Mouse (Mus musculus): ENCODE measurements at regions not wholly inside any gene's neighbourhood (a gene's known extent, or its start where the extent isn't known, plus 50 kb on each side); places are given as distances from the start of the nearest gene placed in this dataset.

- no peak overlapping the region for H3K4me3 ChIP-seq
- no peak for TF ChIP-seq CTCF (IDR thresholded peaks at IDR 0.05)
- H3K27ac ChIP-seq = no peak overlapping the region; the same call in 1 of the 2 replicates
- intact Hi-C loops (cut with DNase I) = loop anchor here (1.0 kb wide), 1 partner anchor 212 kb away; no protein-coding TSS in a partner anchor
- DNase-seq (ENCODE audit: extremely low spot score in 1 of 2, low spot score in 2 of 2) = no peak
Observed at GRCm38 (mm10) chr2:116444163-116444562, 378.5 kb upstream of the Meis2 start.

- TF ChIP-seq CTCF (IDR thresholded peaks at IDR 0.05) = no peak
- H3K4me3 ChIP-seq = no peak overlapping the region
- intact Hi-C loops (cut with DNase I) = no loop called here
- DNase-seq (ENCODE audit: extremely low spot score in 1 of 2, low spot score in 2 of 2) = no peak
- no peak overlapping the region for H3K27ac ChIP-seq
Observed at GRCm38 (mm10) chr2:116440252-116440651, 374.6 kb upstream of the Meis2 start.

GRCm38 (mm10) chr2:116433481-116433880 is 367.8 kb upstream of the Meis2 start:
- Histone ChIP-seq H3K27ac (no peak overlapping the region), H3K4me3 (no peak overlapping the region)
- DNase-seq (ENCODE audit: extremely low spot score in 1 of 2, low spot score in 2 of 2) = no peak
- no peak for TF ChIP-seq CTCF (IDR thresholded peaks at IDR 0.05)
- intact Hi-C loops (cut with DNase I) = no loop called here

DNA sequence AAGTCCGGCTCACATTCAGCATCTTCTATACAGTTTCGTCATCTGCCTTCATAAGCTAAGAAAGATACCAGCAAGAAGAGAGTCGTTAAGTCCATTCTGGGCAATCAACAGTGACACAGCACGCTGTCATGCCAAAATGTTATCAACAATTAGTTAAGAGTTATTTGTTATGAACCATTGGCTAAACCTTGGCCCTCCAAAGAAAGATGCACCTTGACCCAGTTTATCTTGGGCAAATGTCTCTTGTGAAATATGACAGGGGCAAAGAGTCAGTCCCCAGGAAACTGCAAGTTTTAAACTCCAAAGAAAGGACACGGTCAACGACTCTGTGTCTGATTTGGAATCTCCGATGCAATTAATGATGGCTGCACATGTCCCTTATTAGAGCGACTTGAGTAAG is 358.5 kb upstream of the Meis2 start:
- TF ChIP-seq CTCF (IDR thresholded peaks at IDR 0.05) = no peak
- H3K4me3 ChIP-seq = no peak overlapping the region
- intact Hi-C loops (cut with DNase I) = no loop called here
- DNase-seq (ENCODE audit: extremely low spot score in 1 of 2, low spot score in 2 of 2) = no peak
- H3K27ac ChIP-seq = no peak overlapping the region

DNA sequence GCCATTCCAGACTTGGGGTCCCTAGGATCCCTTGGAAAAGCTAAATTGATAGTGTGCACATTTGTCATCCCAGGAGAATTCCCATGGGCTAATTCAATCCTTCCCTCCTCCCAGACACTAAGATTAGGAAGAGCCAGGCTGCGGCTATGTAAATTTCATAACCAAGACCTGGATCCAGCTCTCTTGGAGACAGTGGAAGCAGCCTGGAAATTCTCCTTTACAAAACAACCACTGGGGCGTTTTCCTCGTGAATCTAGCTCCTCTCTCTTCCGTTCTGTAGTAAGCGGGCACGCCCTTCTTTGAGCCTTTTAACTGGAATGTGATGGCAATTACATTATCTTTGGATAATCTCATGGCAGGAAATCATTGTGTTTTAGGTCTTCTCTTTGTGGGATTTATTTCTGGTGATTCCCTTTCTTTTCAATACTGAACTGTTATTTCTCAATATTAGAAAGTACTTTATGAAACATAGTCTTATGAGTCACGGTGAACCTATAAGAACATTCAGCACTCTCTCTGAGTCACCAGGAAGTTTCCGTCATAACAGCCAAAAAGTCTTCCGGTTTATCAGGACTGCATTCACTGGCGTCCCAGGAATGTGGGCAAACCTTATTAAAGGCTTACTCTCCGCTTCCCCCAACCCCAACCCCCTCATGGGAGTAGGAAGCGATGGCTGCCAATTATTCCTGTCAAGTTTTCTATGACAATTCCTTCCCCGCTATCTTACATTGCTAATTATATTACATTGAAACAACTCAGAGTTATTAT is 352.0 kb upstream of the Meis2 start:
- no peak overlapping the region for H3K4me3 ChIP-seq
- DNase-seq (ENCODE audit: extremely low spot score in 1 of 2, low spot score in 2 of 2) = no peak
- H3K27ac ChIP-seq = no peak overlapping the region
- TF ChIP-seq CTCF (IDR thresholded peaks at IDR 0.05) = no peak
- intact Hi-C loops (cut with DNase I) = loop anchor here (10.0 kb wide), 1 partner anchor 183 kb away; no protein-coding TSS in a partner anchor

GRCm38 (mm10) chr2:116415742-116416141 is 350.1 kb upstream of the Meis2 start:
- intact Hi-C loops (cut with DNase I) = loop anchor here (10.0 kb wide), 1 partner anchor 181 kb away; no protein-coding TSS in a partner anchor
- H3K4me3 ChIP-seq = no peak overlapping the region
- H3K27ac ChIP-seq = no peak overlapping the region
- no peak for TF ChIP-seq CTCF (IDR thresholded peaks at IDR 0.05)
- no peak for DNase-seq (ENCODE audit: extremely low spot score in 1 of 2, low spot score in 2 of 2)

DNA sequence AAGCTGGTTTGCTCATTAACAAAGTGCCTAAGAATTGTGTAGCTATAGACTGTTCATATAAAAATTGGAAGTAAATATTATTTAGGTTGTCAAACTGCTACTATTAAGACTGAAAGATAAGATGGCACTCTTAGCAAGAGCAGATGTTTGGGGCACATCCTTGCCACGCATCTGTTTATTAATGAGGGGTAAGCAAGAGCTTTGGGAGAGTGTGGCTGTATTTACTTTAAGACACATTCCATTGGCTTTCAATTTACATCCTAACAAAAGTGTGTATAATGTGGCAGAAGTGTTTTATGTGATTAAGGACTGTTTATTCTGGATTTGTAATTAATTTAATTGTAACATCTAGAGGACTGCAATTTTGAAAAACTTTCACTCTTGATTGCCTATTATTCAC is 336.5 kb upstream of the Meis2 start:
- DNase-seq (ENCODE audit: extremely low spot score in 1 of 2, low spot score in 2 of 2) = no peak
- no peak overlapping the region for H3K4me3 ChIP-seq
- H3K27ac ChIP-seq = no peak overlapping the region
- intact Hi-C loops (cut with DNase I) = no loop called here
- no peak for TF ChIP-seq CTCF (IDR thresholded peaks at IDR 0.05)

DNA sequence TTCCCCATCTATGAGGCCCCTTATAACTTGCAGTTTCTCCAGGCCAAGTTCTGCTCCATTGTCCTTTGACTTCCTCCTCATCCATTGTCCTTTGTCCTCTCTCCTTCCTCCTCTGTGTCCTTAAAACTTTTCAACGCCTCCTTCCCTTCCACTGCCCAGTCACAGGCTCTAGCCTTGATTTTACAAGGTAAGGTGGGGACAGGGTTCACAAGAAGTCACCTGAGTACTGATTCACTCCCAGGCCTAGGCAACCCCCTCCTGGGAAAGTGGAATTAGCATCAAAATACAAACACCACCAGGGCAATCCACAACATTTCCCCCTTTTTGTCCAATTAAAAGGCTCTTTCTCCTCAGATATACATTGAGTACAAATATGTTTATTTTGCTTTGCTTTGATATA is 334.3 kb upstream of the Meis2 start:
- Histone ChIP-seq H3K27ac (no peak overlapping the region), H3K4me3 (no peak overlapping the region)
- no peak for DNase-seq (ENCODE audit: extremely low spot score in 1 of 2, low spot score in 2 of 2)
- TF ChIP-seq CTCF (IDR thresholded peaks at IDR 0.05) = no peak
- intact Hi-C loops (cut with DNase I) = no loop called here

DNA sequence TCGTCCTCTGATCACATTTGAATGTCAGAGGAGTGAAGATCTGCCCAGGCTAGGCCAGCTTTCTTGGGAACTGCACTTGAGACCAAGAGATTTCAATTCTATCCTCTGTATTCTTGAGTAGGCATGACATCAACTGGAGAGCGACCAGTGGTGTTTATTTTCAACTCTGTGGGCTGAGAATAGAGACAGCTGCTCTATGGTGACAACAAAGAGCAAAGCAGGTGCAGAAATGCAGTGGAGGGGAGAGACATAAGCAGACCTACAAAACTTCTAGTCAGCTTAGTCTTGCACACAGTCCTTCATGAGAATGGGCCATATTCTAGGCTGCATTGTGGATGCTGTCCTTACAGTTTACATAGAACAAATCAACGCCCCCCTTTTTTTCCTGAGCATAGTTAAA is 303.2 kb upstream of the Meis2 start:
- no peak overlapping the region for H3K27ac ChIP-seq
- no peak for TF ChIP-seq CTCF (IDR thresholded peaks at IDR 0.05)
- intact Hi-C loops (cut with DNase I) = no loop called here
- DNase-seq (ENCODE audit: extremely low spot score in 1 of 2, low spot score in 2 of 2) = no peak
- no peak overlapping the region for H3K4me3 ChIP-seq

- DNase-seq (ENCODE audit: extremely low spot score in 1 of 2, low spot score in 2 of 2) = peak in 1 of 2 experiments; percentile 13
- no peak for TF ChIP-seq CTCF (IDR thresholded peaks at IDR 0.05)
- Histone ChIP-seq H3K27ac (no peak overlapping the region), H3K4me3 (no peak overlapping the region)
- intact Hi-C loops (cut with DNase I) = loop anchor here (5.0 kb wide), 1 partner anchor 127 kb away; no protein-coding TSS in a partner anchor
Observed at GRCm38 (mm10) chr2:116364136-116364535, 298.5 kb upstream of the Meis2 start.

- H3K27ac ChIP-seq = no peak overlapping the region
- H3K4me3 ChIP-seq = no peak overlapping the region
- no peak for TF ChIP-seq CTCF (IDR thresholded peaks at IDR 0.05)
- DNase-seq (ENCODE audit: extremely low spot score in 1 of 2, low spot score in 2 of 2) = no peak
- intact Hi-C loops (cut with DNase I) = no loop called here
Observed at GRCm38 (mm10) chr2:116358145-116358544, 292.5 kb upstream of the Meis2 start.

- H3K27ac ChIP-seq = no peak overlapping the region
- DNase-seq (ENCODE audit: extremely low spot score in 1 of 2, low spot score in 2 of 2) = no peak
- no peak overlapping the region for H3K4me3 ChIP-seq
- TF ChIP-seq CTCF (IDR thresholded peaks at IDR 0.05) = no peak
- intact Hi-C loops (cut with DNase I) = loop anchor here (5.0 to 10.0 kb wide), 2 partner anchors 111 to 224 kb away; no protein-coding TSS in a partner anchor
Observed at GRCm38 (mm10) chr2:116348530-116348914, 282.9 kb upstream of the Meis2 start.
